Mouse (Mus musculus): ENCODE measurements around the gene Nfib. TPM values are rescaled to one million over a fixed set of nuclear protein-coding genes. Genes with fewer than 3 reads are reported as not detected.

Gene Nfib
- total and polyA plus RNA-seq, 3 experiments, result 0.04 to 0.11 (median 0.09) TPM

DNA sequence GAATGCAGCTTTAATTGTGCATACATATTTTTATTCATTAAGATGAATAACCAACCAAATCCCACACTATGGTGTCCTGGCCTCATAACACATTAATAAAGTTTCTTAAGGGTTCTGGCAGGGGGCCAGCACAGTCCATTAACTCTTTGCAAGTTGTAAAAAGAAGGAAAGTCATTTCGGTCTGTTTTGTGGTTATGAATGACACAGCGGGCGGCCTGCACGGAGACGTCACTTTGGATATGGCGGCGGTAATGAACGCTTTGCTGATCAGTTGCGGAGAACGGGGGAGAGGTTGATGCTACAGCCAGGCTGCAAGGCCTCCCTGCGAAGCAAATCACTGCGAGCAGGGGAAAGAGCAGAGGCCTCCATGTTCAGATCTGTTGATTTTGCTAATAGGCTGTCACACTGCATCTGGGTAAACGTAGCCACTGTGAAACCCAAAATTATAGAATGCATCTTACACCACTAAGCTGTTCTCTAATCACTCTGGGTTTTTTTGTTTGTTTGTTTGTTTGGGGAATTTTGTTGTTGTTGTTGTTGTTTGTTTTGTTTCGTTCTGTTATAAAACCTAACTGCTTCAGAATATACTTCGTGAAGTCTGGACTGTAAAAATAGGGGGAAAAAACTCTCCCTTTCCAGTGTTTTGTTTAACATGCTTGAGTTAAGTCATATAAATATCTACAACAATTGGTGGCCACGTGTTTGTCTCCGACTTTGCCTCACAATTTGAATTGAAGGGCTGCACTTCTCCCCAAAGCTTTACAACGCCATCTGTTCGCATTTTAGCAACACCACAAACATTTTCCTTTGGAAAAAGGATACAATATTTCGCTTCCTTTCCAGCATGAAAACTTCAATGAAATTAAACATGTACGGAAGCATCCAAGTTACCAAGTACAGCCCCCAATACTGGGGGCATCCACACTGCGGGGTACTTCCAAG, 296.8 kb downstream of the Nfib start:
- Histone ChIP-seq H3K4me1 (ENCODE audit: control insufficient read depth in 1 of 2, insufficient read depth in 2 of 2) (peaks cover 0 to 6% of the 10 kb centered on the region in 2 experiments; a peak in 2 of 4 replicates), H3K27me3 (replicated peaks) (no peaks in the 10 kb centered on the region), H3K79me2 (replicated peaks; ENCODE audit: control insufficient read depth, extremely low read depth, insufficient read depth, poor library complexity, severe bottlenecking) (no peaks in the 10 kb centered on the region), H3K4me3 (replicated peaks in 1 of 3; ENCODE audit: low read depth in 2 of 3, low read length in 2 of 3, poor library complexity in 1 of 3) (no peak overlapping the region), H3K9ac (ENCODE audit: insufficient read depth, low read depth) (no peak overlapping the region), H3K9me3 (replicated peaks; ENCODE audit: low read length) (no peaks in the 10 kb centered on the region), H3K27ac (ENCODE audit: insufficient read depth, low read depth) (no peak overlapping the region), H3K4me2 (ENCODE audit: insufficient read depth, low read depth, poor library complexity, severe bottlenecking) (no peak overlapping the region), H3K36me3 (replicated peaks in 1 of 2; ENCODE audit: control insufficient read depth in 1 of 2, insufficient read depth in 1 of 2, low read length in 1 of 2) (no peaks in the 10 kb centered on the region)
- DNase-seq (ENCODE audit: extremely low read depth), result no peak
- in situ Hi-C loops (cut with MboI; ENCODE audit: low pct_ligation_motif_present, low pct_unique_long_range_greater_than_20kb, low sequenced_read_pairs) (loop anchor here (5.0 kb wide), 1 partner anchor 49 kb away; no protein-coding TSS in a partner anchor), dilution Hi-C loops (cut with MboI; ENCODE audit: extremely low pct_ligation_motif_present, extremely low pct_unique_long_range_greater_than_20kb, low sequenced_read_pairs) (no loop called here)
- TF ChIP-seq IRF4 (IDR thresholded peaks at IDR 0.05; ENCODE audit: low read depth, low read length) (no peak), CTCF (conservative IDR thresholded peaks at IDR 0.05 in 1 of 2, IDR thresholded peaks at IDR 0.05 in 1 of 2; ENCODE audit: low read depth in 2 of 2, low read length in 2 of 2) (no peak), ZNF384 (IDR thresholded peaks at IDR 0.05; ENCODE audit: low read depth, low read length) (no peak), TBP (conservative IDR thresholded peaks at IDR 0.05; ENCODE audit: low read depth, low read length) (no peak), BHLHE40 (IDR thresholded peaks at IDR 0.05; ENCODE audit: low read depth, low read length) (no peak), E2F4 (IDR thresholded peaks at IDR 0.05; ENCODE audit: insufficient replicate concordance, low read depth, low read length) (no peak), POLR2AphosphoS2 (IDR thresholded peaks at IDR 0.05; ENCODE audit: low read depth, low read length) (no peak), JUN (IDR thresholded peaks at IDR 0.05; ENCODE audit: insufficient read depth, low read depth, low read length) (no peak), MAX (IDR thresholded peaks at IDR 0.05; ENCODE audit: low read length) (no peak), USF2 (conservative IDR thresholded peaks at IDR 0.05; ENCODE audit: low read depth, low read length) (no peak), MEF2A (IDR thresholded peaks at IDR 0.05; ENCODE audit: borderline replicate concordance, low read depth, low read length) (no peak), NRF1 (IDR thresholded peaks at IDR 0.05; ENCODE audit: low read depth, low read length) (no peak), RCOR1 (conservative IDR thresholded peaks at IDR 0.05; ENCODE audit: low read depth, low read length) (no peak), MAZ (IDR thresholded peaks at IDR 0.05; ENCODE audit: low read depth, low read length) (no peak), SIN3A (IDR thresholded peaks at IDR 0.05; ENCODE audit: low read length) (no peak), USF1 (IDR thresholded peaks at IDR 0.05; ENCODE audit: low read depth, low read length) (no peak)

GRCm38 (mm10) chr4:82406511-82406910, 299.0 kb downstream of the Nfib start:
- DNase-seq (ENCODE audit: extremely low read depth), result no peak
- in situ Hi-C loops (cut with MboI; ENCODE audit: low pct_ligation_motif_present, low pct_unique_long_range_greater_than_20kb, low sequenced_read_pairs) (loop anchor here (5.0 kb wide), 1 partner anchor 51 kb away; no protein-coding TSS in a partner anchor), dilution Hi-C loops (cut with MboI; ENCODE audit: extremely low pct_ligation_motif_present, extremely low pct_unique_long_range_greater_than_20kb, low sequenced_read_pairs) (no loop called here)
- no peaks in the 10 kb centered on the region for H3K27me3 ChIP-seq (replicated peaks)
- H3K79me2 ChIP-seq (replicated peaks; ENCODE audit: control insufficient read depth, extremely low read depth, insufficient read depth, poor library complexity, severe bottlenecking), result no peaks in the 10 kb centered on the region
- no peaks in the 10 kb centered on the region for H3K4me1 ChIP-seq (ENCODE audit: control insufficient read depth in 1 of 2, insufficient read depth in 2 of 2)
- H3K9me3 ChIP-seq (replicated peaks; ENCODE audit: low read length), result no peaks in the 10 kb centered on the region
- no peak for TF ChIP-seq RAD21 (IDR thresholded peaks at IDR 0.05; ENCODE audit: low read depth, low read length)
- no peak for TF ChIP-seq IRF4 (IDR thresholded peaks at IDR 0.05; ENCODE audit: low read depth, low read length)
- TF ChIP-seq TCF12 (IDR thresholded peaks at IDR 0.05; ENCODE audit: low read depth, low read length), result no peak
- TF ChIP-seq SIN3A (IDR thresholded peaks at IDR 0.05; ENCODE audit: low read length), result no peak
- TF ChIP-seq MAX (IDR thresholded peaks at IDR 0.05; ENCODE audit: low read length), result no peak
- TF ChIP-seq UBTF (IDR thresholded peaks at IDR 0.05; ENCODE audit: low read depth, low read length), result no peak
- TF ChIP-seq ZC3H11A (IDR thresholded peaks at IDR 0.05; ENCODE audit: low read depth, low read length), result no peak
- TF ChIP-seq USF2 (conservative IDR thresholded peaks at IDR 0.05; ENCODE audit: low read depth, low read length), result no peak
- TF ChIP-seq ELF1 (IDR thresholded peaks at IDR 0.05; ENCODE audit: low read depth, low read length), result no peak
- no peak for TF ChIP-seq JUN (IDR thresholded peaks at IDR 0.05; ENCODE audit: insufficient read depth, low read depth, low read length)
- no peak for TF ChIP-seq MAFK (IDR thresholded peaks at IDR 0.05; ENCODE audit: insufficient replicate concordance, low read length)
- TF ChIP-seq PAX5 (IDR thresholded peaks at IDR 0.05; ENCODE audit: low read length), result no peak
- no peak for TF ChIP-seq MAZ (IDR thresholded peaks at IDR 0.05; ENCODE audit: low read depth, low read length)
- no peak for TF ChIP-seq MXI1 (IDR thresholded peaks at IDR 0.05; ENCODE audit: low read depth, low read length)
- TF ChIP-seq POLR2A (IDR thresholded peaks at IDR 0.05; ENCODE audit: low read depth, low read length), result no peak
- TF ChIP-seq JUND (conservative IDR thresholded peaks at IDR 0.05; ENCODE audit: low read depth, low read length), result no peak
- no peak for TF ChIP-seq ETS1 (conservative IDR thresholded peaks at IDR 0.05; ENCODE audit: low read depth, low read length)
- TF ChIP-seq KAT2A (IDR thresholded peaks at IDR 0.05; ENCODE audit: insufficient replicate concordance, low read length), result no peak
- H3K36me3 ChIP-seq (replicated peaks in 1 of 2; ENCODE audit: control insufficient read depth in 1 of 2, insufficient read depth in 1 of 2, low read length in 1 of 2), result no peaks in the 10 kb centered on the region
- no peak overlapping the region for H3K4me3 ChIP-seq (replicated peaks in 1 of 3; ENCODE audit: low read depth in 2 of 3, low read length in 2 of 3, poor library complexity in 1 of 3)
- H3K27ac ChIP-seq (ENCODE audit: insufficient read depth, low read depth), result no peak overlapping the region
- H3K9ac ChIP-seq (ENCODE audit: insufficient read depth, low read depth), result no peak overlapping the region
- no peak overlapping the region for H3K4me2 ChIP-seq (ENCODE audit: insufficient read depth, low read depth, poor library complexity, severe bottlenecking)

Measured in CH12.LX (cell line).